Mouse (Mus musculus) inflammation-experienced regulatory T-cells, adult 6 months (primary cell): ENCODE measurements around the gene Tomm20. TPM values are rescaled to one million over a fixed set of nuclear protein-coding genes. Genes with fewer than 3 reads are reported as not detected.
"Not testable (repeated sequence)": the region's sequence is repeated elsewhere in the genome, so short reads cannot be mapped to it uniquely, and the experiment has no call there.

Experiments used
- ATAC-seq: one replicate; pipeline ENCODE4 v1.8.0; 2017
- polyA plus RNA-seq, 3 experiments: library from polyadenylated mRNA; unstranded; fragments of 100-300 nt; shearing (Covaris generic); gene quantifications; one replicate each; pipeline ENCODE4 v1.2.1; 2017

Tomm20 gene
- polyA plus RNA-seq, 3 experiments from 2014 or later, result 36.5 to 96.0 (median 72.6) TPM

- ATAC-seq, result not testable (repeated sequence)
These were observed 63.1 kb downstream of the Tomm20 start for GRCm38 (mm10) chr8:126882586-126882985.

- peak; percentile 79 for ATAC-seq
These were observed 64.0 kb downstream of the Tomm20 start for GRCm38 (mm10) chr8:126881641-126882140.

Other genes with a start within 250 kb of the Tomm20 start
- gene Rbm34, start 25.2 kb upstream of the Tomm20 start, polyA plus RNA-seq, result 10 to 100 TPM; 16.8 to 19.7 (median 17.4) TPM
- not detected for gene Pard3, start 118.0 kb upstream of the Tomm20 start, polyA plus RNA-seq